Mouse (Mus musculus): ENCODE data around the gene Znhit3. TPM values are rescaled to one million over a fixed set of nuclear protein-coding genes. Genes with fewer than 3 reads are reported as not detected.

The Znhit3 gene
- 70.1 and 71.3 TPM in 2 replicates for polyA plus RNA-seq (2014; fragmentation: Nextera tagmentation; extraction: Ambion mirVana)

DNA sequence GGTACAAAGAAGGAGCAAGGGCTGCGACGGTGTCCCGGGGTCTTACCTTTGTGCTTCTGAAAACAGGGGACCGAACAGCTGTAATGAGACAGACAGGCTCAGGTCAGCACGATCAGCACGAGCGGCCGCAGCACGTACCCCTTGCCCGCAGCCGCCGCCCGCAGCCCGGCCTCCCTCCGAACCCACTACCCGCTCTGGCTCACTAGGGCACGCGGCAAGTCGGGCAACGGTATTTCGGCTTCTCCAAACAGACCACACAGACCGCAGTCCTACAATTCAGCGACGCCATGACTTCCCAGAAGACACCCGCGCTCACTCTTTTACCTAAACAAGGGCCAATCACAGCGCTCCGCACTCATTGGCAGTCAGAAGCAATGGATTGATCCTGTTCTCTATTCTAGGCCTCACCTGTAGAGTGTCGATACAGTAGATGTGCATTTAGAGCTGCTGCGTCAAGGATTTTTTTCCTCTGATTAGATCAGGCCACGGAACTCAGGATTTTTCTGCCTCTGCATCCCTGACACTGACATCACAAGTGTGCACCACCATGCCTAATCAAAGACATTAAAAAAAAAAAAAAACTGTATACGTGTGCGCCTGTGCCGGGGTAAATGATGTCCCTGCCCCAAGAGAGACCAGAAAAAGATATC is at the start of gene Znhit3:
Znhit3 (minus strand) TSS at position 314 of the 650 bp plus-strand sequence.
- 0 out of 2 replicates have a peak within 1 kb of the TSS, but pooled peaks have one; percentile 53 for H3K27ac ChIP-seq (ENCODE audit: low read depth, low read length)
- DNase-seq (ENCODE audit: low spot score) (peak; percentile 83), ATAC-seq (ENCODE audit: insufficient read depth, low FRiP score, low TSS enrichment) (peak; percentile 67)
- H3K9me3 ChIP-seq (ENCODE audit: control insufficient read depth, low read length) = no peaks in the 10 kb centered on the region
- peaks cover 2% of the 10 kb centered on the region for H3K36me3 ChIP-seq (ENCODE audit: control insufficient read depth, insufficient read depth, low read length)
- peaks cover 2% of the 10 kb centered on the region; the same call in 1 of the 2 replicates for H3K4me1 ChIP-seq (ENCODE audit: control insufficient read depth, insufficient read depth, low read length)
- peak within 1 kb of the TSS; percentile 78 for H3K9ac ChIP-seq (ENCODE audit: low read length)
- 3% methylated on average over 34 of the region's 34 CpGs for WGBS
- no peaks in the 10 kb centered on the region for H3K27me3 ChIP-seq (ENCODE audit: control insufficient read depth, insufficient read depth, low read length)
- H3K4me2 ChIP-seq (ENCODE audit: low read depth) = peak within 1 kb of the TSS; percentile 48
- peak within 1 kb of the TSS; percentile 88 for H3K4me3 ChIP-seq (ENCODE audit: low read depth, low read length)

DNA sequence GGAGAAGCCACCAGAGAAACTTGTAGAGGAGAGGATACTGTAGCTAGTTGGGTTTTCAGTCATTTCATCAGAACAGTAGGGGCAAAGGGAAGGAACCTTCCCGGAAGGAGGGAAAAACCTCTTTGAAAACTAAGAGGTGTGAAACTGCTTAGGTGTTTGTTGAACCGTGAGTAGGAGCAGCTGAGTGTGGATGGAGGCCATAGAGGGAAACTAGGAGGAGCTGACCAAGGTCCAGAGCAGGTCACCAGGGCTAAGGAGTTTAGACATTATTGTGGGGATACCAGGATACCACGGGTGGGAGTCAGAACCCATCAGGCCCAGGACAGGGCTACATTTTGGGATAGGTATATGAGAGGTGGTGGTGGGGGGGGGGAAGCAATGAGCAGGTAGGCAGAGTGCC is 47.4 kb upstream of the Znhit3 start:
- H3K27me3 ChIP-seq (ENCODE audit: control insufficient read depth, insufficient read depth, low read length) = peaks cover 7% of the 10 kb centered on the region
- H3K27ac ChIP-seq (ENCODE audit: low read depth, low read length) = no peak overlapping the region
- no peak overlapping the region for H3K4me2 ChIP-seq (ENCODE audit: low read depth)
- H3K9ac ChIP-seq (ENCODE audit: low read length) = no peak overlapping the region
- H3K9me3 ChIP-seq (ENCODE audit: control insufficient read depth, low read length) = no peaks in the 10 kb centered on the region
- 79% methylated on average over 3 of the region's 3 CpGs for WGBS
- DNase-seq (ENCODE audit: low spot score) (no peak), ATAC-seq (ENCODE audit: insufficient read depth, low FRiP score, low TSS enrichment) (no peak)
- no peak overlapping the region for H3K4me3 ChIP-seq (ENCODE audit: low read depth, low read length)
- H3K4me1 ChIP-seq (ENCODE audit: control insufficient read depth, insufficient read depth, low read length) = peaks cover 8% of the 10 kb centered on the region
- no peaks in the 10 kb centered on the region for H3K36me3 ChIP-seq (ENCODE audit: control insufficient read depth, insufficient read depth, low read length)

DNA sequence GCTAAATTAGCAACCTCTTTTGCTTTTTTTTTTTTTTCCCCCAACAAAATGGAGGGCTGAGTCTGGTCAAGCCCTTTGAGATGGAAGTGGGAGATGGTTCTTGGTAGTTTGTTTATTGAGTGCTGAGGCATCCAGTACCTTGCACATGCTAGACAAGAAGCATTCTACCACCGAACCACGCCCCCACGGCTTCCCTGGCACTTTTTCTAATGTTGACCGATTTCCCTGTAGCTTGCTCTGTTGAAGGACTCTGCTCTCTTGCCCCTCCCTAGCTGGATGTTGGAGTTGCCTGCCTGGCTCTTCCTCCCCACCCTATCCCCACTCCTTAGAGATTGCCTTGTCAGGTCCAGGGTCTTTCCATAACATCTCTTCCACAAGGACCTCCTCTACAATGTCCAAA is 46.4 kb upstream of the Znhit3 start:
- H3K4me3 ChIP-seq (ENCODE audit: low read depth, low read length) = no peak overlapping the region
- H3K4me1 ChIP-seq (ENCODE audit: control insufficient read depth, insufficient read depth, low read length) = peaks cover 13% of the 10 kb centered on the region
- no peaks in the 10 kb centered on the region for H3K9me3 ChIP-seq (ENCODE audit: control insufficient read depth, low read length)
- WGBS = 90% methylated on average over 4 of the region's 4 CpGs
- no peak overlapping the region for H3K9ac ChIP-seq (ENCODE audit: low read length)
- ATAC-seq (ENCODE audit: insufficient read depth, low FRiP score, low TSS enrichment) (no peak), DNase-seq (ENCODE audit: low spot score) (no peak)
- H3K27me3 ChIP-seq (ENCODE audit: control insufficient read depth, insufficient read depth, low read length) = peaks cover 17% of the 10 kb centered on the region
- H3K27ac ChIP-seq (ENCODE audit: low read depth, low read length) = no peak overlapping the region
- no peaks in the 10 kb centered on the region for H3K36me3 ChIP-seq (ENCODE audit: control insufficient read depth, insufficient read depth, low read length)
- H3K4me2 ChIP-seq (ENCODE audit: low read depth) = no peak overlapping the region

DNA sequence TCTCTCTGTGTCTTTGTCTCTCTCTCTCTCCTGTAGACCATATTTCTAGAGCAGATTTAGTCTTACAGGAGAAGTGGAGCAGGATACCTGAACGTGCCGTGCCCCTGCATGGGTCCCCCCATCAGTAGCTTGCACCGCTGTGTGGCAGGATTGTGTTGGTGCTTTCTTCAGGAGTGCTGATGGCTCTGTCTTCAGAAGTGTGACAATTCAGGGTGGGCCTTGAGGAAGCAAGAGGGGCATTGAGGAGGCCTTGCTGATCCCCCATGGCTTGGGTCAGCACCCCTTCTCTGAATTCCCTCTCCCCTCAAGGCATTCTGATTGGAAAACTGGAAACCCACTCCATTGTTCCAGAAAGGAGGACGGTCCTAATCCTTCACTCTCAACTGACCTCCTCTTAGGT is 45.4 kb upstream of the Znhit3 start:
- H3K9ac ChIP-seq (ENCODE audit: low read length) = no peak overlapping the region
- H3K4me3 ChIP-seq (ENCODE audit: low read depth, low read length) = no peak overlapping the region
- no peaks in the 10 kb centered on the region for H3K36me3 ChIP-seq (ENCODE audit: control insufficient read depth, insufficient read depth, low read length)
- DNase-seq (ENCODE audit: low spot score) = no peak
- H3K4me2 ChIP-seq (ENCODE audit: low read depth) = no peak overlapping the region
- no peaks in the 10 kb centered on the region for H3K9me3 ChIP-seq (ENCODE audit: control insufficient read depth, low read length)
- peaks cover 25% of the 10 kb centered on the region for H3K27me3 ChIP-seq (ENCODE audit: control insufficient read depth, insufficient read depth, low read length)
- 94% methylated on average over 4 of the region's 4 CpGs for WGBS
- no peak for ATAC-seq (ENCODE audit: insufficient read depth, low FRiP score, low TSS enrichment)
- H3K27ac ChIP-seq (ENCODE audit: low read depth, low read length) = no peak overlapping the region
- peaks cover 7% of the 10 kb centered on the region; the same call in 1 of the 2 replicates for H3K4me1 ChIP-seq (ENCODE audit: control insufficient read depth, insufficient read depth, low read length)

DNA sequence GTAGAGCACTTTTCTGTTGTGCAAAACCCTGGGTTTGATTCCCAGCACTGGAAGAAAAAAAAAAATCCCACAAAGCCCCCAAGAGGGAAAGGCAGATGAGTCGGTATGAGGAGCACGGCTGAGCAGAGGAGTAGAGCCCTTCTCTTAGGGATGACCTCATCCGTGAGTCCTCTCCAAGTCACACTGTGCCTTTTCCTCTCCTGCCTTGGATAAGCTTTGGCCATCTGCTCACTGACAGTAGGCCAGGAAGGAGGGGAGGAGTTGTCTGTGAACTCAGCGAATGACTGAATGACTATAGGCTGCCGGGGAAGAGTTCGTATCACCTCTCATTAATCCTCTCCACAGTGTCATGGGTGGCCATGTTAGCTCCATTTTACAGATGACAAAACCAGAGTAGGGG is 44.6 kb upstream of the Znhit3 start:
- no peaks in the 10 kb centered on the region for H3K36me3 ChIP-seq (ENCODE audit: control insufficient read depth, insufficient read depth, low read length)
- no peak overlapping the region for H3K27ac ChIP-seq (ENCODE audit: low read depth, low read length)
- H3K4me1 ChIP-seq (ENCODE audit: control insufficient read depth, insufficient read depth, low read length) = peaks cover 7% of the 10 kb centered on the region; the same call in 1 of the 2 replicates
- WGBS = 79% methylated on average over 6 of the region's 6 CpGs
- no peak overlapping the region for H3K9ac ChIP-seq (ENCODE audit: low read length)
- no peak overlapping the region for H3K4me3 ChIP-seq (ENCODE audit: low read depth, low read length)
- no peak for DNase-seq (ENCODE audit: low spot score)
- H3K9me3 ChIP-seq (ENCODE audit: control insufficient read depth, low read length) = no peaks in the 10 kb centered on the region
- ATAC-seq (ENCODE audit: insufficient read depth, low FRiP score, low TSS enrichment) = no peak
- H3K4me2 ChIP-seq (ENCODE audit: low read depth) = no peak overlapping the region
- H3K27me3 ChIP-seq (ENCODE audit: control insufficient read depth, insufficient read depth, low read length) = peaks cover 26% of the 10 kb centered on the region

DNA sequence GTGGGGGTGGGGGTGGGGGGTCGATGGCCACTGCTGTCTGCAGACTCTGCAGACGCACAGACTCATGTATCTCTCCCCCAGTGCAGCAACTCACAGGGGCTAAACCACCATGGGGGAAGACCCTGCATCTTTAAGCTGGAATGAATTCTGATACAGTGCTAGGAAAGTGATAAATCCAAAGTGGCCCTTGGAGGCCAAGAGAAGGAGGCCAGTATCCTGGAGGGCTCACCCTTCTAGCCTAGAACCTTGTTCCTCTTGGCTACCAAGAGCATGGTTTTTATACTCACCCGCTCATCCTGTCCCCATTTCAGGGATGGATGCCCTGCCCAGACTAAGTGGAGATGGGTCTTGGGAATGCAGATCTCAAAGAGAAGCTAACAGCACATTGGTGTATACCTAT is 44.1 kb upstream of the Znhit3 start:
- no peaks in the 10 kb centered on the region for H3K9me3 ChIP-seq (ENCODE audit: control insufficient read depth, low read length)

DNA sequence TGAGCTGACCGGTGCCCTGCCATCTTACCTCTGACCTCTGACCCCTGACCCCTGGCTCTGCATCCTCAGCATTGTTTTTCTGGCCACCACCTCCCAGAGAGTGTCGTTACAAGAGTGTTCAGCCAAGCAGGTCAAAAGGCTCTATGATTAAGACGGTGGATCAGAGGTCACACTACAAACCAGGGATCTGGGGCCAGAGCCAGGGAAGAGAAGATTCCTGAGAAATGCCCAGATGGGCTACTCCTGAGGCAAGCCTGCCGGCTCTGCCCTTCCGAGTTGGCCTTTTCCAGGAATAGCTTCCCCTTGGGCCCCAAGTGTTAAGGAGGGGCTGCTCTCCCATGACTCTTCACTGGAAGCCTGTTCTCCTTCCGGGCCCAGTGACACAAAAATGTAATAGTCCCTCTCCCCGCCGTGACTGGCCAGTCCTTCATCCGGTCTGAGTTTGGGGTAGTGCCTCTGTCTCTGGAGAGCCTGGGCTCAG is 43.6 kb upstream of the Znhit3 start:
- no peak overlapping the region for H3K9ac ChIP-seq (ENCODE audit: low read length)
- H3K27me3 ChIP-seq (ENCODE audit: control insufficient read depth, insufficient read depth, low read length) = peaks cover 26% of the 10 kb centered on the region
- H3K4me2 ChIP-seq (ENCODE audit: low read depth) = no peak overlapping the region
- H3K27ac ChIP-seq (ENCODE audit: low read depth, low read length) = no peak overlapping the region
- H3K4me1 ChIP-seq (ENCODE audit: control insufficient read depth, insufficient read depth, low read length) = peaks cover 7% of the 10 kb centered on the region; the same call in 1 of the 2 replicates
- no peaks in the 10 kb centered on the region for H3K9me3 ChIP-seq (ENCODE audit: control insufficient read depth, low read length)
- DNase-seq (ENCODE audit: low spot score) = no peak
- WGBS = 3% methylated on average over 9 of the region's 9 CpGs
- no peak for ATAC-seq (ENCODE audit: insufficient read depth, low FRiP score, low TSS enrichment)
- H3K4me3 ChIP-seq (ENCODE audit: low read depth, low read length) = no peak overlapping the region
- H3K36me3 ChIP-seq (ENCODE audit: control insufficient read depth, insufficient read depth, low read length) = no peaks in the 10 kb centered on the region

More for the DNA sequence above, 44.1 kb upstream of the Znhit3 start:
- Histone ChIP-seq H3K4me1 (ENCODE audit: control insufficient read depth, insufficient read depth, low read length) (peaks cover 7% of the 10 kb centered on the region; the same call in 1 of the 2 replicates), H3K27ac (ENCODE audit: low read depth, low read length) (no peak overlapping the region), H3K9ac (ENCODE audit: low read length) (no peak overlapping the region), H3K4me2 (ENCODE audit: low read depth) (no peak overlapping the region), H3K4me3 (ENCODE audit: low read depth, low read length) (no peak overlapping the region), H3K27me3 (ENCODE audit: control insufficient read depth, insufficient read depth, low read length) (peaks cover 26% of the 10 kb centered on the region), H3K36me3 (ENCODE audit: control insufficient read depth, insufficient read depth, low read length) (no peaks in the 10 kb centered on the region)
- 40% methylated on average over 3 of the region's 3 CpGs for WGBS
- ATAC-seq (ENCODE audit: insufficient read depth, low FRiP score, low TSS enrichment) (no peak), DNase-seq (ENCODE audit: low spot score) (no peak)

DNA sequence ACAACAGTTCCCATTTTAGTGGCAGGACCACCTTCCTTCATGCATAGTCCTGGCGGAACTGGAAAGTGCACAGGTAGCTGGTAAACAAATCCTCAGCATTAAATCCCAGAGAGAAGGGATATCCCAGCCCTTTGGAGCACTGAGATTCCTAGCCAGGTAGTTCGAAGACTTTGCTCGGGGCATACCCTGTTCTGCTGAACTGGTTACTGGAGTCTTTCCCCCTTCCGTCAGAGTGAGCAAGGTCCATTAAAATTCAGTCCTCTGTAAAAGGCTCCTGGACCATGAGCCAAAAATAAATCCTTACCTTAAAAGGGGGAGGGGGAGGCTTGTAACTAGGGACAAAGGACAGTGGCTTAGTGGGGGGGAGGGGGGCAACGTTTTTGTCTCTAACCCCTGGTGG is 43.0 kb upstream of the Znhit3 start:
- H3K4me2 ChIP-seq (ENCODE audit: low read depth) = no peak overlapping the region
- H3K9ac ChIP-seq (ENCODE audit: low read length) = no peak overlapping the region
- peaks cover 7% of the 10 kb centered on the region; the same call in 1 of the 2 replicates for H3K4me1 ChIP-seq (ENCODE audit: control insufficient read depth, insufficient read depth, low read length)
- 50% methylated on average over 5 of the region's 5 CpGs for WGBS
- H3K27ac ChIP-seq (ENCODE audit: low read depth, low read length) = no peak overlapping the region
- peaks cover 26% of the 10 kb centered on the region for H3K27me3 ChIP-seq (ENCODE audit: control insufficient read depth, insufficient read depth, low read length)
- H3K36me3 ChIP-seq (ENCODE audit: control insufficient read depth, insufficient read depth, low read length) = no peaks in the 10 kb centered on the region
- DNase-seq (ENCODE audit: low spot score) (no peak), ATAC-seq (ENCODE audit: insufficient read depth, low FRiP score, low TSS enrichment) (no peak)
- H3K4me3 ChIP-seq (ENCODE audit: low read depth, low read length) = no peak overlapping the region
- H3K9me3 ChIP-seq (ENCODE audit: control insufficient read depth, low read length) = no peaks in the 10 kb centered on the region

DNA sequence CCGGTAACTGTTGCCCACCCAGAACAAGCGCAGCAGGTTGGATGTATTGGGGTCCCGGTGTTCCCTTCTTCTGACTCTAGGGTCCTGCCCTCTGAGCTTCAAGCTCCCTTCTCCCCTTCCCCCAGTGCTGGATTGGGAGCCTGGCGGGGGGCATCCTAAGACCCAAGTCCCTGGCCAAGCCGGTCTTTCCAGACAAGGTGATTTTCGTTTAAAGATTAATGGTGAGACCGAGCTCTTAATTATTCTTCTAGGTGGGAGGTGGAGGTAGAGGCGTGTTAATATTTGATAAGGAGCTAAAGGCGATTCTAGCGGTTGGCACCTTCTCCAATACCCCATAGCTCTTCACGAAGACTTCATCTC is 42.1 kb upstream of the Znhit3 start:
- Histone ChIP-seq H3K4me3 (ENCODE audit: low read depth, low read length) (peak overlapping the region; percentile 27), H3K4me1 (ENCODE audit: control insufficient read depth, insufficient read depth, low read length) (peaks cover 7% of the 10 kb centered on the region; the same call in 1 of the 2 replicates), H3K9me3 (ENCODE audit: control insufficient read depth, low read length) (no peaks in the 10 kb centered on the region), H3K4me2 (ENCODE audit: low read depth) (peak overlapping the region; percentile 56), H3K36me3 (ENCODE audit: control insufficient read depth, insufficient read depth, low read length) (no peaks in the 10 kb centered on the region), H3K9ac (ENCODE audit: low read length) (no peak overlapping the region), H3K27me3 (ENCODE audit: control insufficient read depth, insufficient read depth, low read length) (peaks cover 26% of the 10 kb centered on the region), H3K27ac (ENCODE audit: low read depth, low read length) (no peak overlapping the region)
- ATAC-seq (ENCODE audit: insufficient read depth, low FRiP score, low TSS enrichment) = no peak
- DNase-seq (ENCODE audit: low spot score) = no peak
- 7% methylated on average over 11 of the region's 11 CpGs for WGBS
